Mouse (Mus musculus): ENCODE measurements at regions not wholly inside any gene's neighbourhood (a gene's known extent, or its start where the extent isn't known, plus 50 kb on each side); places are given as distances from the start of the nearest gene placed in this dataset.

DNA sequence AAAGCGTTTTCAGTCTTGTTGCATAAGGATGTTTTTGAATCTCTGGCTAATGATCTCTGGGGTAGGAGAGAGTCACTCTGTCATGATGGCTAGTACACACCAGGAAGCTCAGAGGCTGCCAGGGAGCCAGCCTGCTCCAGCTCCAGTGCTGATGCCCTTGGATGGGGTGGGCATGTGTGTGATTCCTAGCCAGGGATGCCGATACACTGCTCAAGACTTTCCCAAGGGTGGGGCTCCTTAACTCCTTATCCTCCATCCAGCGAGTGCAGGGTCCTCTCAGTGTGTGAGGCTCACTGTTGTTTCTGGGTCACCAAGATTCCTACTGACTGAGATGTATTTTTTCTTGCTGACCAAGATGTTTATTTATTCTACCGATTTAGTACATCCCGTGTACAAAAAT lies 122.4 kb upstream of the Gjb5 start:
- TF ChIP-seq ZNF384 (IDR thresholded peaks at IDR 0.05; ENCODE audit: low read depth, low read length): no peak
- no peak for TF ChIP-seq MAFK (IDR thresholded peaks at IDR 0.05; ENCODE audit: insufficient read depth, low read depth, low read length)
